Mouse (Mus musculus): ENCODE data around the gene Tekt4. TPM values are rescaled to one million over a fixed set of nuclear protein-coding genes. Genes with fewer than 3 reads are reported as not detected.

The Tekt4 gene
- polyA plus RNA-seq, 1 experiment from 2014 or later: 0.06 TPM

GRCm38 (mm10) chr17:25433617-25434606 is 20.5 kb upstream of the Tekt4 start, which contains the start of gene Cacna1h:
TSS of gene Cacna1h (minus strand) at chr17:25433783.
- no peaks in the 10 kb centered on the region for H3K36me3 ChIP-seq (ENCODE audit: control insufficient read depth, insufficient read depth, low read length)
- under 1% methylated on average over 64 of the region's 103 CpGs for WGBS
- ATAC-seq (ENCODE audit: low FRiP score, low TSS enrichment) (peak; percentile 82), DNase-seq (ENCODE audit: low spot score) (peak; percentile 74)
- peak; percentile 77 for TF ChIP-seq CTCF (IDR thresholded peaks at IDR 0.05; ENCODE audit: low read depth)
- no peak for TF ChIP-seq EP300 (optimal IDR thresholded peaks at IDR 0.05)
- peaks cover 5% of the 10 kb centered on the region for H3K4me1 ChIP-seq (replicated peaks; ENCODE audit: control insufficient read depth, insufficient read depth)
- peak within 1 kb of the TSS; percentile 79 for H3K27ac ChIP-seq (replicated peaks)
- no peaks in the 10 kb centered on the region; the same call in 1 of the 2 replicates for H3K27me3 ChIP-seq (ENCODE audit: control insufficient read depth, insufficient read depth, low read length)
- H3K4me2 ChIP-seq (replicated peaks; ENCODE audit: low read depth): peak within 1 kb of the TSS; percentile 88
- peak within 1 kb of the TSS; percentile 64 for H3K4me3 ChIP-seq (ENCODE audit: low read depth, low read length)
- H3K9me3 ChIP-seq (ENCODE audit: control insufficient read depth, low read length): no peaks in the 10 kb centered on the region
- H3K9ac ChIP-seq (ENCODE audit: low read length): peak within 1 kb of the TSS; percentile 68

- DNase-seq (ENCODE audit: low spot score): no peak
- Histone ChIP-seq H3K4me3 (ENCODE audit: low read depth, low read length) (no peak overlapping the region), H3K9me3 (ENCODE audit: control insufficient read depth, low read length) (no peaks in the 10 kb centered on the region), H3K4me1 (replicated peaks; ENCODE audit: control insufficient read depth, insufficient read depth) (0 out of 2 replicates have a peak, but pooled peaks cover 2% of the 10 kb centered on the region), H3K27ac (replicated peaks) (no peak overlapping the region), H3K4me2 (replicated peaks; ENCODE audit: low read depth) (no peak overlapping the region), H3K9ac (ENCODE audit: low read length) (no peak overlapping the region), H3K27me3 (ENCODE audit: control insufficient read depth, insufficient read depth, low read length) (no peaks in the 10 kb centered on the region), H3K36me3 (ENCODE audit: control insufficient read depth, insufficient read depth, low read length) (no peaks in the 10 kb centered on the region)
- WGBS: 76% methylated on average over 6 of the region's 6 CpGs
- TF ChIP-seq EP300 (optimal IDR thresholded peaks at IDR 0.05) (no peak), CTCF (IDR thresholded peaks at IDR 0.05; ENCODE audit: low read depth) (no peak)
- no peak for ATAC-seq (ENCODE audit: low FRiP score, low TSS enrichment)
Observed at GRCm38 (mm10) chr17:25441417-25441816, 13.0 kb upstream of the Tekt4 start.

- no peak for TF ChIP-seq EP300 (optimal IDR thresholded peaks at IDR 0.05)
- no peak for TF ChIP-seq CTCF (IDR thresholded peaks at IDR 0.05; ENCODE audit: low read depth)
- Histone ChIP-seq H3K9me3 (ENCODE audit: control insufficient read depth, low read length) (no peaks in the 10 kb centered on the region), H3K4me3 (ENCODE audit: low read depth, low read length) (no peak overlapping the region), H3K27me3 (ENCODE audit: control insufficient read depth, insufficient read depth, low read length) (no peaks in the 10 kb centered on the region), H3K36me3 (ENCODE audit: control insufficient read depth, insufficient read depth, low read length) (no peaks in the 10 kb centered on the region), H3K9ac (ENCODE audit: low read length) (no peak overlapping the region), H3K4me2 (replicated peaks; ENCODE audit: low read depth) (no peak overlapping the region), H3K27ac (replicated peaks) (no peak overlapping the region), H3K4me1 (replicated peaks; ENCODE audit: control insufficient read depth, insufficient read depth) (0 out of 2 replicates have a peak, but pooled peaks cover 2% of the 10 kb centered on the region)
- WGBS: 58% methylated on average over 3 of the region's 3 CpGs
- ATAC-seq (ENCODE audit: low FRiP score, low TSS enrichment) (no peak), DNase-seq (ENCODE audit: low spot score) (no peak)
Observed at GRCm38 (mm10) chr17:25442889-25443288, 11.5 kb upstream of the Tekt4 start.

- ATAC-seq (ENCODE audit: low FRiP score, low TSS enrichment): no peak
- H3K27me3 ChIP-seq (ENCODE audit: control insufficient read depth, insufficient read depth, low read length): no peaks in the 10 kb centered on the region
- H3K9ac ChIP-seq (ENCODE audit: low read length): no peak overlapping the region
- H3K9me3 ChIP-seq (ENCODE audit: control insufficient read depth, low read length): no peaks in the 10 kb centered on the region
- H3K4me1 ChIP-seq (replicated peaks; ENCODE audit: control insufficient read depth, insufficient read depth): 0 out of 2 replicates have a peak, but pooled peaks cover 2% of the 10 kb centered on the region
- H3K4me2 ChIP-seq (replicated peaks; ENCODE audit: low read depth): no peak overlapping the region
- no peaks in the 10 kb centered on the region for H3K36me3 ChIP-seq (ENCODE audit: control insufficient read depth, insufficient read depth, low read length)
- no peak overlapping the region for H3K27ac ChIP-seq (replicated peaks)
- TF ChIP-seq CTCF (IDR thresholded peaks at IDR 0.05; ENCODE audit: low read depth) (no peak), EP300 (optimal IDR thresholded peaks at IDR 0.05) (no peak)
- WGBS: 47% methylated on average over 4 of the region's 4 CpGs
- no peak overlapping the region for H3K4me3 ChIP-seq (ENCODE audit: low read depth, low read length)
- DNase-seq (ENCODE audit: low spot score): no peak
Observed at GRCm38 (mm10) chr17:25445074-25445473, 9.3 kb upstream of the Tekt4 start.

GRCm38 (mm10) chr17:25445841-25446240 is 8.6 kb upstream of the Tekt4 start:
- no peak for DNase-seq (ENCODE audit: low spot score)
- TF ChIP-seq CTCF (IDR thresholded peaks at IDR 0.05; ENCODE audit: low read depth) (no peak), EP300 (optimal IDR thresholded peaks at IDR 0.05) (no peak)

GRCm38 (mm10) chr17:25447865-25448264 is 6.5 kb upstream of the Tekt4 start:
- no peak for TF ChIP-seq EP300 (optimal IDR thresholded peaks at IDR 0.05)
- TF ChIP-seq CTCF (IDR thresholded peaks at IDR 0.05; ENCODE audit: low read depth): no peak
- no peak for ATAC-seq (ENCODE audit: low FRiP score, low TSS enrichment)
- Histone ChIP-seq H3K9me3 (ENCODE audit: control insufficient read depth, low read length) (no peaks in the 10 kb centered on the region), H3K27ac (replicated peaks) (no peak overlapping the region), H3K9ac (ENCODE audit: low read length) (no peak overlapping the region), H3K4me2 (replicated peaks; ENCODE audit: low read depth) (no peak overlapping the region), H3K36me3 (ENCODE audit: control insufficient read depth, insufficient read depth, low read length) (no peaks in the 10 kb centered on the region), H3K4me1 (replicated peaks; ENCODE audit: control insufficient read depth, insufficient read depth) (0 out of 2 replicates have a peak, but pooled peaks cover 2% of the 10 kb centered on the region), H3K4me3 (ENCODE audit: low read depth, low read length) (no peak overlapping the region), H3K27me3 (ENCODE audit: control insufficient read depth, insufficient read depth, low read length) (no peaks in the 10 kb centered on the region)
- no peak for DNase-seq (ENCODE audit: low spot score)
- 72% methylated on average over 12 of the region's 12 CpGs for WGBS

More at GRCm38 (mm10) chr17:25445841-25446240, 8.6 kb upstream of the Tekt4 start:
- H3K4me2 ChIP-seq (replicated peaks; ENCODE audit: low read depth): no peak overlapping the region
- H3K27me3 ChIP-seq (ENCODE audit: control insufficient read depth, insufficient read depth, low read length): no peaks in the 10 kb centered on the region
- H3K36me3 ChIP-seq (ENCODE audit: control insufficient read depth, insufficient read depth, low read length): no peaks in the 10 kb centered on the region
- no peak overlapping the region for H3K4me3 ChIP-seq (ENCODE audit: low read depth, low read length)
- H3K9ac ChIP-seq (ENCODE audit: low read length): no peak overlapping the region
- no peak overlapping the region for H3K27ac ChIP-seq (replicated peaks)
- 85% methylated on average over 3 of the region's 3 CpGs for WGBS
- 0 out of 2 replicates have a peak, but pooled peaks cover 2% of the 10 kb centered on the region for H3K4me1 ChIP-seq (replicated peaks; ENCODE audit: control insufficient read depth, insufficient read depth)
- ATAC-seq (ENCODE audit: low FRiP score, low TSS enrichment): no peak
- no peaks in the 10 kb centered on the region for H3K9me3 ChIP-seq (ENCODE audit: control insufficient read depth, low read length)

Measured in stomach, postnatal 0 days (tissue).